Comparison of ENCODE assay signal across 7 mouse cellular contexts in the genomic region with DNA sequence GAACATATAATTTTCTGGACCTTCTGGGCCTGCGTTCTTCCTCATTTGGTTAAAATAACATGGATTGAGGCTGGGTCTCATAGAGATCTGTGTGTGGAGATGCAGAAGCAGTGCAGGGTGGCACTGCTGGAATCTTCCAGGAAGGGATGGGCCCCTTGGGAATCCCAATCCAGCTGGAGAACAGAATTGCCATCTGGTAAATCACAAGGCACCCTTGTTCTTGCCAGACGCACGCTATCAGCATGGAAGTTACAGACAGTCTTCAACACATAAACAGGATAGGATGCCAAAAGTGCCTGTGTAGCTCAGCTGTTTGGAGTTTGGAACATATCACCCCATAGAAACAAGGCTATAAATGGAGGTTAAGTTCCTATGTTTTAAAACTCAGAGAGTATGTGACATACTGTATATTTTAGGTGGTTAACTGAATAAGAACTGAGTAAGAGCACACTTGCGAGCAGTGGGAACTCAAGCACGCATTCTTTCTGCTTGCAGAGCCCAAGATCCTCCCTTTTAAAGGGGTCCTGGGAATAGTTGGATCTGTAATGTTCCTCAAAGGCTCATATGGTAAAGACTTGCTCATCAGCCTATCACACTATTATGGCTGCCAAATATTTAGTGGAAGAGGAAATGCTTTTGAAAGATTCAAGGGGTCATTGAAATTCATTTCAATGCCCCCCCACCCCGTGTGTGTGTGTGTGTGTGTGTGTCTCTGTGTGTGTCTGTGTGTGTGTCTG.
DNase-seq lines count a peak whose midpoint lies in the region; ATAC-seq lines count a peak whose summit lies in the region.

No protein-coding gene starts in this region.

- intact Hi-C loops in heart, postnatal 10 days (cut with DNase I): no loop called here
- intact Hi-C loops in left cerebral cortex, postnatal 14 days (cut with DNase I): loop anchor here (10.0 kb wide), 1 partner anchor 584 kb away; a partner anchor contains a TSS
- intact Hi-C loops in gastrocnemius, postnatal 14 days (cut with DNase I; ENCODE audit: low total_unique reads): no loop called here

- ATAC-seq in inflammation-experienced regulatory T-cells, adult 6 months: no peak

- DNase-seq in kidney, postnatal 4 days: peak; percentile 22 to 31
- no peak for DNase-seq in kidney, postnatal 25 days
- DNase-seq in heart, postnatal 10 days: peak; percentile 36 to 55
- peak; percentile 37 to 87 for DNase-seq in left cerebral cortex, postnatal 14 days (ENCODE audit: low spot score in 2 of 2)
- DNase-seq in right cerebral cortex, postnatal 36 days (ENCODE audit: low spot score in 2 of 2): peak; percentile 30 to 35
- no peak for DNase-seq in gastrocnemius, postnatal 14 days

Comparison
In these comparisons a context has a peak if more than half of its experiments do, and no peak if none do; other contexts are left out.
1. DNase-seq: peak in kidney, postnatal 4 days (2 of 2), heart, postnatal 10 days (2 of 2), left cerebral cortex, postnatal 14 days (2 of 2) and right cerebral cortex, postnatal 36 days (2 of 2); none in kidney, postnatal 25 days (0 of 2) and gastrocnemius, postnatal 14 days (single experiment).